18 mouse cellular contexts compared by ENCODE assay signal in the genomic region with DNA sequence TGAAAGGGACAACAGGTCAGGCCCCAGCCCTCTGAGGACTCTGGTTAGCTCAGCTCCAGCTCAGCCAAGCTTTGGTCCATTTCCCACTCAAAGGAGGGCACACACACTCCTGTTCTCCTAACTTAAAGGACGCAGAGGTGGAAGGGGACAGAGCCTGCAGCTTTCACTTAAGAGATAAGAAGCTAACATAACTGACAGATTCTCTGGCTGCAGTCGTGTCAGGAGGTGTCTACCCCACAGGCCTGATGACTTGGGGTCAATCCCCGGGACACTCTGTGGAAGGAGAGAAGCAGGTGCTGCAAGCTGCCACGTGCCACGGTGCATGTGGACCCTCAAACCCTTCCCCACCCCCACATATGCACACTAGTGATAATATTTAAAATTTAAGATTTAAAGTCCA.
A peak's percentile ranks its signal among the peaks of the same experiment; 100 is the strongest.
DNase-seq lines count a peak whose midpoint lies in the region; ATAC-seq and TF ChIP-seq lines count a peak whose summit lies in the region.
"Had no signal": no experiment of that assay in that cellular context is flagged by ENCODE, and none has a peak within 500 bp of the region (broad histone marks: within the 10 kb centered on the region; RNA-seq: fewer than 3 reads in every experiment).

No protein-coding gene starts in this region.

- WGBS in heart, postnatal 0 days: 27% methylated on average over 5 of the region's 5 CpGs
- WGBS in limb, embryonic 10.5 days: 68% methylated on average over 5 of the region's 5 CpGs
- 15% methylated on average over 5 of the region's 5 CpGs for WGBS in liver, embryonic 16.5 days (ENCODE audit: insufficient replicate concordance)
- 78% methylated on average over 5 of the region's 5 CpGs for WGBS in forebrain, postnatal 0 days

- no peaks in the 10 kb centered on the region for H3K36me3 ChIP-seq in heart, postnatal 0 days (replicated peaks; ENCODE audit: control insufficient read depth, insufficient read depth, low read length)
- peaks cover 5% of the 10 kb centered on the region for H3K36me3 ChIP-seq in limb, embryonic 10.5 days
- no peaks in the 10 kb centered on the region for H3K36me3 ChIP-seq in liver, embryonic 16.5 days (ENCODE audit: control insufficient read depth, insufficient read depth)
- H3K36me3 ChIP-seq in forebrain, postnatal 0 days (ENCODE audit: insufficient read depth): no peaks in the 10 kb centered on the region
- H3K36me3 ChIP-seq: hindbrain, embryonic 10.5 days; limb, embryonic 15.5 days; midbrain, embryonic 13.5 days had no signal

- TF ChIP-seq EP300 in heart, postnatal 0 days (IDR thresholded peaks at IDR 0.05; ENCODE audit: low read depth): no peak

- no peak overlapping the region for H3K9ac ChIP-seq in heart, postnatal 0 days (replicated peaks; ENCODE audit: low read depth, low read length)
- no peak overlapping the region for H3K9ac ChIP-seq in liver, embryonic 16.5 days (ENCODE audit: low read depth, low read length)
- H3K9ac ChIP-seq in forebrain, postnatal 0 days: no peak overlapping the region
- H3K9ac ChIP-seq: forebrain, embryonic 13.5 days; limb, embryonic 15.5 days; midbrain, embryonic 13.5 days had no signal

- H3K9me3 ChIP-seq in heart, postnatal 0 days (replicated peaks; ENCODE audit: control insufficient read depth, low read length): no peaks in the 10 kb centered on the region
- no peaks in the 10 kb centered on the region for H3K9me3 ChIP-seq in limb, embryonic 10.5 days (replicated peaks)
- H3K9me3 ChIP-seq in liver, embryonic 16.5 days (replicated peaks; ENCODE audit: control insufficient read depth, low read length): no peaks in the 10 kb centered on the region
- no peaks in the 10 kb centered on the region for H3K9me3 ChIP-seq in forebrain, postnatal 0 days (ENCODE audit: low read length)
- H3K9me3 ChIP-seq: forebrain, embryonic 13.5 days; hindbrain, embryonic 10.5 days; limb, embryonic 15.5 days; midbrain, embryonic 13.5 days had no signal

- H3K4me3 ChIP-seq in heart, postnatal 0 days (ENCODE audit: low read depth, low read length): no peak overlapping the region
- H3K4me3 ChIP-seq in brown adipose tissue, adult 24 weeks (ENCODE audit: insufficient read depth, low read depth, low read length): no peak overlapping the region
- H3K4me3 ChIP-seq in limb, embryonic 10.5 days: no peak overlapping the region
- no peak overlapping the region for H3K4me3 ChIP-seq in liver, embryonic 16.5 days (ENCODE audit: low read depth, low read length)
- H3K4me3 ChIP-seq in forebrain, postnatal 0 days (ENCODE audit: low read depth, low read length): no peak overlapping the region
- H3K4me3 ChIP-seq: forebrain, embryonic 13.5 days; gastrocnemius, adult 2 months; hindbrain, embryonic 10.5 days; limb, embryonic 15.5 days; midbrain, embryonic 13.5 days had no signal

- peaks cover 27% of the 10 kb centered on the region; the same call in 1 of the 2 replicates for H3K4me1 ChIP-seq in heart, postnatal 0 days (ENCODE audit: control insufficient read depth, insufficient read depth)
- peaks cover 63% of the 10 kb centered on the region for H3K4me1 ChIP-seq in brown adipose tissue, adult 24 weeks (ENCODE audit: control insufficient read depth, insufficient read depth, insufficient read length, low read length)
- H3K4me1 ChIP-seq in limb, embryonic 10.5 days: peaks cover 72% of the 10 kb centered on the region
- peaks cover 35% of the 10 kb centered on the region for H3K4me1 ChIP-seq in liver, embryonic 16.5 days (ENCODE audit: control insufficient read depth, low read depth, low read length)
- H3K4me1 ChIP-seq in forebrain, postnatal 0 days (ENCODE audit: insufficient read depth): no peaks in the 10 kb centered on the region

- no peak for DNase-seq in heart, postnatal 0 days (ENCODE audit: low spot score)
- DNase-seq in heart, adult 8-10 months (ENCODE audit: low spot score): no peak
- no peak for DNase-seq in limb, embryonic 10.5 days (ENCODE audit: low spot score)
- no peak for DNase-seq in forebrain, postnatal 0 days
- no peak for DNase-seq in testis, postnatal 14 days (ENCODE audit: low spot score)
- DNase-seq: adrenal gland, postnatal 10 days; cerebellum, adult 9-11 months; gastrocnemius, adult 2 months; kidney, adult 9 months; lung, postnatal 36 days; right cerebral cortex, postnatal 14 days had no signal

- peak overlapping the region; percentile 14; the same call in 1 of the 2 replicates for H3K27ac ChIP-seq in heart, postnatal 0 days (ENCODE audit: low read depth)
- peak overlapping the region; percentile 39; the same call in 1 of the 2 replicates for H3K27ac ChIP-seq in brown adipose tissue, adult 24 weeks (replicated peaks; ENCODE audit: low read depth, low read length)
- H3K27ac ChIP-seq in limb, embryonic 10.5 days: peak overlapping the region; percentile 79; the same call in 1 of the 2 replicates
- no peak overlapping the region for H3K27ac ChIP-seq in liver, embryonic 16.5 days (ENCODE audit: low read length)
- H3K27ac ChIP-seq in forebrain, postnatal 0 days (ENCODE audit: low read depth, low read length): no peak overlapping the region
- H3K27ac ChIP-seq: forebrain, embryonic 13.5 days; gastrocnemius, adult 2 months; hindbrain, embryonic 10.5 days; midbrain, embryonic 13.5 days had no signal

- no peak for TF ChIP-seq CTCF in heart, postnatal 0 days (IDR thresholded peaks at IDR 0.05; ENCODE audit: low read depth)
- TF ChIP-seq CTCF in forebrain, postnatal 0 days (IDR thresholded peaks at IDR 0.05; ENCODE audit: low read depth): no peak

- H3K4me2 ChIP-seq in heart, postnatal 0 days (ENCODE audit: low read depth, low read length): no peak overlapping the region
- H3K4me2 ChIP-seq in liver, embryonic 16.5 days (ENCODE audit: low read depth, low read length): no peak overlapping the region; the same call in 1 of the 2 replicates
- no peak overlapping the region for H3K4me2 ChIP-seq in forebrain, postnatal 0 days (ENCODE audit: low read depth)
- H3K4me2 ChIP-seq: forebrain, embryonic 13.5 days; limb, embryonic 15.5 days; midbrain, embryonic 13.5 days had no signal

- peak; percentile 30; the same call in 1 of the 2 replicates for ATAC-seq in heart, postnatal 0 days (ENCODE audit: insufficient read depth, low read depth)
- ATAC-seq in liver, embryonic 16.5 days (ENCODE audit: low read depth): peak; percentile 43; the same call in 1 of the 2 replicates
- ATAC-seq in forebrain, postnatal 0 days: no peak
- ATAC-seq: CD4-positive, CD25-positive, alpha-beta regulatory T cell, adult 4 months; forebrain, embryonic 13.5 days had no signal

- no peaks in the 10 kb centered on the region for H3K27me3 ChIP-seq in heart, postnatal 0 days (ENCODE audit: control insufficient read depth, insufficient read depth, low read length)
- no peaks in the 10 kb centered on the region for H3K27me3 ChIP-seq in limb, embryonic 10.5 days (ENCODE audit: low read depth, poor library complexity, severe bottlenecking)
- no peaks in the 10 kb centered on the region for H3K27me3 ChIP-seq in liver, embryonic 16.5 days (ENCODE audit: control insufficient read depth, insufficient read depth, low read depth, low read length)
- H3K27me3 ChIP-seq in forebrain, postnatal 0 days (ENCODE audit: insufficient read depth, low read length): no peaks in the 10 kb centered on the region; the same call in 1 of the 2 replicates
- H3K27me3 ChIP-seq: limb, embryonic 15.5 days; midbrain, embryonic 13.5 days had no signal

Comparison
In these comparisons a context has a peak if more than half of its experiments do, and no peak if none do; other contexts are left out.
1. H3K27ac ChIP-seq: peak in heart, postnatal 0 days (single experiment), brown adipose tissue, adult 24 weeks (single experiment) and limb, embryonic 10.5 days (single experiment); none in liver, embryonic 16.5 days (single experiment) and forebrain, postnatal 0 days (single experiment).